Mouse (Mus musculus): Measurements from ENCODE around the gene Cyp8b1. TPM values are rescaled to one million over a fixed set of nuclear protein-coding genes. Genes with fewer than 3 reads are reported as not detected.

The Cyp8b1 gene
- total RNA-seq, 2 experiments from 2014 or later: not detected

Other genes starting within 250 kb of the Cyp8b1 start
- gene Sec22c, start 210.8 kb downstream of the Cyp8b1 start, total RNA-seq (2021): 1 to 10 TPM; 4.6 to 6.8 TPM
- gene Ss18l2, start 206.0 kb downstream of the Cyp8b1 start, total RNA-seq (2021): 100 to 1,000 TPM; 138 to 145 TPM
- gene Nktr, start 197.1 kb downstream of the Cyp8b1 start, total RNA-seq (2021): 10 to 100 TPM; 29.1 to 38.1 TPM
- gene Zfp651, start 157.0 kb downstream of the Cyp8b1 start, total RNA-seq (2021): 100 to 1,000 TPM; 116 to 128 TPM
- 10 to 100 TPM; 10.1 to 10.5 TPM for gene Klhl40, start 138.7 kb downstream of the Cyp8b1 start, total RNA-seq (2021)
- 100 to 1,000 TPM; 118 to 123 TPM for gene Hhatl, start 123.8 kb downstream of the Cyp8b1 start, total RNA-seq (2021)
- not detected for gene Ccdc13, start 76.8 kb downstream of the Cyp8b1 start, total RNA-seq (2021)
- gene Higd1a, start 57.9 kb downstream of the Cyp8b1 start, total RNA-seq (2021): 100 to 1,000 TPM; 208 to 239 TPM
- 1 to 10 TPM; 2.5 to 3.7 TPM for gene Ackr2, start 17.9 kb downstream of the Cyp8b1 start, total RNA-seq (2021)
- gene Fam198a, start 34.7 kb upstream of the Cyp8b1 start, total RNA-seq (2021): under 1 TPM; 0.94 to 0.98 TPM
- 10 to 100 TPM; 12.1 to 13.1 TPM for gene Pomgnt2, start 80.8 kb upstream of the Cyp8b1 start, total RNA-seq (2021)
- 100 to 1,000 TPM; 127 to 163 TPM for gene Snrk, start 201.0 kb upstream of the Cyp8b1 start, total RNA-seq (2021)